Mouse (Mus musculus): ENCODE results near the gene Gm49630.
A peak's percentile ranks its signal among the peaks of the same experiment; 100 is the strongest.
"Not testable (repeated sequence)": the region's sequence is repeated elsewhere in the genome, so short reads cannot be mapped to it uniquely, and the experiment has no call there.

Gene Gm49630

GRCm38 (mm10) chr17:7366676-7367374 is 5.0 kb downstream of the Gm49630 start:
- DNase-seq (ENCODE audit: low spot score): not testable (repeated sequence)

- DNase-seq (ENCODE audit: low spot score): not testable (repeated sequence)
Observed at GRCm38 (mm10) chr17:7366265-7366664, 5.5 kb downstream of the Gm49630 start.

GRCm38 (mm10) chr17:7365615-7366014 is 6.2 kb downstream of the Gm49630 start:
- not testable (repeated sequence) for DNase-seq (ENCODE audit: low spot score)

- DNase-seq (ENCODE audit: low spot score): not testable (repeated sequence)
Observed at GRCm38 (mm10) chr17:7360749-7361465, 10.9 kb downstream of the Gm49630 start.

- not testable (repeated sequence) for DNase-seq (ENCODE audit: low spot score)
Observed at GRCm38 (mm10) chr17:7359806-7360205, 12.0 kb downstream of the Gm49630 start.

- DNase-seq (ENCODE audit: low spot score): not testable (repeated sequence)
Observed at GRCm38 (mm10) chr17:7352596-7352995, 19.2 kb downstream of the Gm49630 start, which contains the start of gene Ttll2. Gene Ttll2, minus strand, starts transcription at chr17:7352696.

GRCm38 (mm10) chr17:7348765-7349164 is 23.0 kb downstream of the Gm49630 start:
- DNase-seq (ENCODE audit: low spot score): not testable (repeated sequence)

- DNase-seq (ENCODE audit: low spot score): not testable (repeated sequence)
Observed at GRCm38 (mm10) chr17:7337381-7337780, 34.4 kb downstream of the Gm49630 start.

GRCm38 (mm10) chr17:7332745-7333144 is 39.0 kb downstream of the Gm49630 start:
- not testable (repeated sequence) for DNase-seq (ENCODE audit: low spot score)

- not testable (repeated sequence) for DNase-seq (ENCODE audit: low spot score)
Observed at GRCm38 (mm10) chr17:7326415-7326814, 45.4 kb downstream of the Gm49630 start.

- not testable (repeated sequence) for DNase-seq (ENCODE audit: low spot score)
Observed at GRCm38 (mm10) chr17:7324346-7324745, 47.4 kb downstream of the Gm49630 start, which contains the start of gene Tcp10a. Gene Tcp10a, plus strand, starts transcription at chr17:7324646.

GRCm38 (mm10) chr17:7319789-7320188 is 52.0 kb downstream of the Gm49630 start:
- not testable (repeated sequence) for DNase-seq (ENCODE audit: low spot score)

- not testable (repeated sequence) for DNase-seq (ENCODE audit: low spot score)
Observed at GRCm38 (mm10) chr17:7315693-7316382, 55.9 kb downstream of the Gm49630 start.

- peak; percentile 22 for DNase-seq (ENCODE audit: low spot score)
Observed at GRCm38 (mm10) chr17:7306278-7307196, 65.2 kb downstream of the Gm49630 start.

Data from T-cell, adult 2 months (primary cell).